Mouse (Mus musculus) T-helper 1 cell (primary cell): ENCODE measurements at regions not wholly inside any gene's neighbourhood (a gene's known extent, or its start where the extent isn't known, plus 50 kb on each side); places are given as distances from the start of the nearest gene placed in this dataset.

Source experiments
- in situ Hi-C: fragments of 300-600 bp; cut with MboI, MseI; formaldehyde crosslinking; loops from one replicate; pipeline ENCODE4 v1.15.1; 2025; ENCODE audit warnings: high pct_unique_total_duplicates

DNA sequence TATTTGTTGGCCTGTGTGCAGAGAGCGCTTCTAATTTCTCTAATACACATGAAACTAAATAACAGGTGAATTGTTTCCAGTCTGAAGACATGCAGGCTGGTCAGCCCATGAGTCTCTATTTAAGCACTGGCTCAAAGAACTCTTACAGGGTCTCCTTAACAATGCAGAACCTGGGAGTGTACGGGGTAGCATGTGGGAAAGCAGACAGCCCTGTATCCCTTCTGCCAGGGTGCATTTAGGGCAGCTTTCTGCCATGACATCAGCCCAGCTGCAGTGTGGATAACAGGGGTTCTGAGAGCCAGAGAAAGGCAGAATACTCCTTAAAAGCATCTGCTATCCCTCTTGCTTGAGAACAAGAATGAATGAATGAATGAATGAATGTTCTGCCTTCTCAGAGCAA lies 164.7 kb downstream of the Grb14 start:
- in situ Hi-C loops, result loop anchor here (25.0 kb wide), 1 partner anchor 1348 kb away; no protein-coding TSS in a partner anchor

DNA sequence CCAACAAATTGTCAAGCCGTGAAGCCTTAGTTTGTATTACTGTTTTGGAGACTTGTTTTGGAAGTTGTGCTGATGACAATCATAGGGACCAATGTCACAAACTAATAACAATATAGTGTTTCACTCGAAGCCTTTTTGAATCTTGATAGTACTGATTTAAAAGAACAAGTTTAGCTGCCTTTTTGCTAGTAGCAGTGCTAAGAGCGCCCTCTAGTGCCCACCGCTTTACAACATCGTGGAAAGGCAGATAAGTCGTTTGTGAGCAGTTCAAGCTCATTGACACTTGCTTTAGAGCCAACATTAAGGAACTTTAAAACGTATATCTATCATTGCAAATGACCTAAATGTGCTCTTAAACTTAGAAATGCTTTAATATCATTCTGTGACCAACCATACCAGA lies 170.9 kb downstream of the Grb14 start:
- in situ Hi-C loops, result loop anchor here (25.0 kb wide), 1 partner anchor 1342 kb away; no protein-coding TSS in a partner anchor

- in situ Hi-C loops, result loop anchor here (25.0 kb wide), 1 partner anchor 1341 kb away; no protein-coding TSS in a partner anchor
These were observed 171.9 kb downstream of the Grb14 start for GRCm38 (mm10) chr2:64852913-64853312.

DNA sequence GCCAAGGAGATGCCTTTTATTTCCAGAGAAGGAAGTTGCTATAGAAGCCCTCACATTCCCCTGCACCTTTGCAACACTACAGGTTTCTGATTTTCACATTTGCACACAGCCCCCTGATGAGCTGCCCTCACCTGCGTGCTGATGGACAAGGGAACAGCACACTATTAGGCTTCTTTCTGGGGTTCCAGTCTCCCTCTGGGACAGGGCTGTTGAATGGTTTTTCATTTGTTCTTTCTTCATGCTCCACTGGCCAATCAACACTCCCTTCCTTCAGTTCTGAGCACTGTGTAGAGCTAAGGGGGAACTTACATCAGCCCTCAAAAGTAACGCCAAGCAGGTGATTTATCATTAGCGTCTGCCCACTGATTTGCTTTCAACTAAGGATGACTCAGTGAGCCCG lies 173.7 kb downstream of the Grb14 start:
- in situ Hi-C loops, result loop anchor here (25.0 kb wide), 1 partner anchor 1339 kb away; no protein-coding TSS in a partner anchor

GRCm38 (mm10) chr2:64850656-64851055 lies 174.1 kb downstream of the Grb14 start:
- in situ Hi-C loops, result loop anchor here (25.0 kb wide), 1 partner anchor 1338 kb away; no protein-coding TSS in a partner anchor

- in situ Hi-C loops, result no loop called here
These were observed 200.3 kb downstream of the Grb14 start for GRCm38 (mm10) chr2:64824494-64824893.

DNA sequence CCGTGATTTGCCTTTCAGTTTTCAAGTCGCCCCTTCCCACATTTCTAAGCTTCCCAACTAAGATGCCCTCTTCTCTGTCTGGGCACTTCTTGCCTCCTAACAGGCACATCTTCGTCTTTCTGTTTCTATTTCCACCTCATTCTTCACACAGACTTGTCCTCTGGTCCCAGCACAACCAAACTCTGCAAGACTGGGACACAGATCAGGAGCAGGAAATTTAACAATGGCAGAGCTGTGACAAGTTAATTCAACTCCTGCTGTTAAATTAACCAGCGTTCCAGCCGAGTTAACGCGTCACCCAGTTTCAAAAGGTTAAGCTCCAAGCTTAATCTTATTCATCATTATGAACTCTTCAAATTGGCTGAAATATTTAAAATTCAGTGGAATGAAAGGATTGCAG lies 200.9 kb downstream of the Grb14 start:
- in situ Hi-C loops, result no loop called here

DNA sequence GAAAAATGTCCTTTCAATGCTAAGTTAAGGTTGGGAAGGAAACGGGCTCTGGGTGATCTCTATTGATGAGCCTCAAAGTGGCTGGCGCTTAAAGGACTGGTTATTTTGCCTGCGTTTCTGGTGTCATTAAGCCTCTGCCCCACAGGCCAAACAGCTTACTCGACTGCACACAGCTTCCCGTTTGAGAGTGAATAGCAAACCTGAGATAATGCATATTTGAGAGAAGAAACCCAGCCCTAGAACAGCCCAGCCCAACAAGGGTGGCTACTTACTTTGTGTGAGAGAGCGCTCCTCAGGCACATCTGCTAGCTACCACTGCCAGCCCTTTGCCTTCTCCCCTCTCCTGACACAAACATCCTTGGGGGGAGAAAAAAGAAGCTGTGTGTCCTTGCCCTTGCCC lies 201.7 kb downstream of the Grb14 start:
- in situ Hi-C loops, result no loop called here

GRCm38 (mm10) chr2:64818159-64818558 lies 206.6 kb downstream of the Grb14 start:
- in situ Hi-C loops, result no loop called here
